Mouse (Mus musculus) liver, embryonic 13.5 days (tissue): Measurements from ENCODE around the gene Cfap206. TPM values are rescaled to one million over a fixed set of nuclear protein-coding genes. Genes with fewer than 3 reads are reported as not detected.
A peak's percentile ranks its signal among the peaks of the same experiment; 100 is the strongest.

Experiments
- ATAC-seq: fragments of 200-750 bp; cut with Nextera tagmentation; 2 replicates; pipeline ENCODE4 v1.8.0; 2017; ENCODE audit warnings: low read depth, mild to moderate bottlenecking, moderate number of reproducible peaks, moderate library complexity
- DNase-seq: peaks from one replicate; pipeline ENCODE4 v3.0.0; 2022
- H3K27ac ChIP-seq: fragments of 300-500 bp; sonication (generic); 2 replicates; pipeline ENCODE4 v1.5.1; 2015; ENCODE audit warnings: moderate library complexity, mild to moderate bottlenecking, inconsistent platforms
- H3K27me3 ChIP-seq: fragments of 300-500 bp; sonication (generic); 2 replicates; pipeline ENCODE4 v1.6.1; 2015; ENCODE audit warnings: mild to moderate bottlenecking, inconsistent platforms
- H3K36me3 ChIP-seq: fragments of 300-500 bp; sonication (generic); 2 replicates; pipeline ENCODE4 v1.6.1; 2015; ENCODE audit warnings: mild to moderate bottlenecking, inconsistent platforms
- H3K4me1 ChIP-seq: fragments of 300-500 bp; sonication (generic); replicated peaks from 2 replicates; pipeline ENCODE4 v1.6.1; 2015; ENCODE audit warnings: inconsistent platforms
- H3K4me2 ChIP-seq: fragments of 300-500 bp; sonication (generic); 2 replicates; pipeline ENCODE4 v1.6.1; 2015; ENCODE audit warnings: inconsistent platforms, mild to moderate bottlenecking, moderate library complexity
- H3K4me3 ChIP-seq: fragments of 300-500 bp; sonication (generic); replicated peaks from 2 replicates; pipeline ENCODE4 v1.5.1; 2015; ENCODE audit warnings: mild to moderate bottlenecking, inconsistent platforms
- H3K9ac ChIP-seq: fragments of 300-500 bp; sonication (generic); 2 replicates; pipeline ENCODE4 v1.6.1; 2015; ENCODE audit warnings: mild to moderate bottlenecking, inconsistent platforms
- H3K9me3 ChIP-seq: fragments of 300-500 bp; sonication (generic); replicated peaks from 2 replicates; pipeline ENCODE4 v1.6.1; 2016; ENCODE audit warnings: inconsistent platforms
- WGBS: fragments of 180-500 bp; shearing (Covaris S2); methylation state at CpG from one replicate; pipeline ENCODE4 v1.1.7; 2015; ENCODE audit not compliant: insufficient replicate concordance; 5-methylcytosine and 5-hydroxymethylcytosine counted together
- polyA plus RNA-seq: library from polyadenylated mRNA; unstranded; fragments of >200 nt; fragmentation: Nextera tagmentation; extraction: Ambion mirVana; gene quantifications from 2 replicates; pipeline ENCODE4 v1.2.1, GENCODE M21; 2015

The Cfap206 gene
- polyA plus RNA-seq, 1 experiment from 2014 or later = not detected

- DNase-seq = no peak
- ATAC-seq = no peak
- H3K9ac ChIP-seq = no peak overlapping the region
- H3K4me3 ChIP-seq = no peak overlapping the region
- no peak overlapping the region for H3K27ac ChIP-seq
- H3K4me2 ChIP-seq = no peak overlapping the region
- no peaks in the 10 kb centered on the region for H3K27me3 ChIP-seq
- 66% methylated on average over 7 of the region's 7 CpGs for WGBS
- H3K4me1 ChIP-seq = no peaks in the 10 kb centered on the region
- H3K36me3 ChIP-seq = no peaks in the 10 kb centered on the region
- peaks cover 6% of the 10 kb centered on the region; the same call in 1 of the 2 replicates for H3K9me3 ChIP-seq
Measured at GRCm38 (mm10) chr4:34720127-34720895, 9.7 kb downstream of the Cfap206 start.

- Histone ChIP-seq H3K27me3 (no peaks in the 10 kb centered on the region), H3K36me3 (no peaks in the 10 kb centered on the region), H3K9me3 (peaks cover 6% of the 10 kb centered on the region; the same call in 1 of the 2 replicates), H3K27ac (no peak overlapping the region), H3K4me1 (no peaks in the 10 kb centered on the region), H3K9ac (no peak overlapping the region), H3K4me2 (no peak overlapping the region), H3K4me3 (no peak overlapping the region)
- DNase-seq = no peak
- 81% methylated on average over 12 of the region's 12 CpGs for WGBS
- ATAC-seq = no peak
Measured at GRCm38 (mm10) chr4:34719421-34719820, 10.6 kb downstream of the Cfap206 start.

GRCm38 (mm10) chr4:34715062-34715461, 14.9 kb downstream of the Cfap206 start:
- Histone ChIP-seq H3K36me3 (no peaks in the 10 kb centered on the region), H3K4me3 (no peak overlapping the region), H3K9me3 (peaks cover 5% of the 10 kb centered on the region; the same call in 1 of the 2 replicates), H3K4me1 (no peaks in the 10 kb centered on the region), H3K27ac (no peak overlapping the region), H3K27me3 (no peaks in the 10 kb centered on the region), H3K4me2 (no peak overlapping the region), H3K9ac (no peak overlapping the region)
- DNase-seq (no peak), ATAC-seq (no peak)
- WGBS = 68% methylated on average over 1 of the region's 1 CpGs

GRCm38 (mm10) chr4:34708127-34708526, 21.9 kb downstream of the Cfap206 start:
- no peak overlapping the region for H3K4me3 ChIP-seq
- ATAC-seq (no peak), DNase-seq (no peak)
- no peaks in the 10 kb centered on the region for H3K27me3 ChIP-seq
- H3K9me3 ChIP-seq = 0 out of 2 replicates have a peak, but pooled peaks cover 3% of the 10 kb centered on the region
- no peak overlapping the region for H3K9ac ChIP-seq
- no peak overlapping the region for H3K27ac ChIP-seq
- no peak overlapping the region for H3K4me2 ChIP-seq
- H3K4me1 ChIP-seq = no peaks in the 10 kb centered on the region
- H3K36me3 ChIP-seq = no peaks in the 10 kb centered on the region
- 66% methylated on average over 3 of the region's 3 CpGs for WGBS

- ATAC-seq (no peak), DNase-seq (no peak)
- 55% methylated on average over 3 of the region's 3 CpGs for WGBS
- no peaks in the 10 kb centered on the region for H3K27me3 ChIP-seq
- H3K27ac ChIP-seq = no peak overlapping the region
- no peak overlapping the region for H3K9ac ChIP-seq
- no peak overlapping the region for H3K4me3 ChIP-seq
- no peak overlapping the region for H3K4me2 ChIP-seq
- H3K4me1 ChIP-seq = no peaks in the 10 kb centered on the region
- no peaks in the 10 kb centered on the region for H3K36me3 ChIP-seq
- H3K9me3 ChIP-seq = 0 out of 2 replicates have a peak, but pooled peaks cover 3% of the 10 kb centered on the region
Measured at GRCm38 (mm10) chr4:34707248-34707647, 22.8 kb downstream of the Cfap206 start.

- no peak overlapping the region for H3K27ac ChIP-seq
- H3K36me3 ChIP-seq = no peaks in the 10 kb centered on the region
- H3K4me2 ChIP-seq = no peak overlapping the region
- no peak overlapping the region for H3K4me3 ChIP-seq
- DNase-seq (no peak), ATAC-seq (no peak)
- H3K27me3 ChIP-seq = no peaks in the 10 kb centered on the region
- no peak overlapping the region for H3K9ac ChIP-seq
- 59% methylated on average over 4 of the region's 4 CpGs for WGBS
- no peaks in the 10 kb centered on the region for H3K9me3 ChIP-seq
- no peaks in the 10 kb centered on the region for H3K4me1 ChIP-seq
Measured at GRCm38 (mm10) chr4:34703029-34703428, 27.0 kb downstream of the Cfap206 start.

GRCm38 (mm10) chr4:34702231-34702630, 27.8 kb downstream of the Cfap206 start:
- Histone ChIP-seq H3K4me3 (no peak overlapping the region), H3K9ac (no peak overlapping the region), H3K27ac (no peak overlapping the region), H3K36me3 (no peaks in the 10 kb centered on the region), H3K4me1 (no peaks in the 10 kb centered on the region), H3K27me3 (no peaks in the 10 kb centered on the region), H3K4me2 (no peak overlapping the region), H3K9me3 (no peaks in the 10 kb centered on the region)
- ATAC-seq = no peak
- DNase-seq = no peak
- 85% methylated on average over 11 of the region's 11 CpGs for WGBS

GRCm38 (mm10) chr4:34701528-34701927, 28.5 kb downstream of the Cfap206 start:
- Histone ChIP-seq H3K27ac (no peak overlapping the region), H3K4me3 (no peak overlapping the region), H3K4me2 (no peak overlapping the region), H3K9me3 (no peaks in the 10 kb centered on the region), H3K27me3 (no peaks in the 10 kb centered on the region), H3K9ac (no peak overlapping the region), H3K36me3 (no peaks in the 10 kb centered on the region), H3K4me1 (no peaks in the 10 kb centered on the region)
- DNase-seq = peak; percentile 42
- 43% methylated on average over 5 of the region's 5 CpGs for WGBS
- ATAC-seq = peak; percentile 43; the same call in 1 of the 2 replicates

GRCm38 (mm10) chr4:34688021-34688420, 42.0 kb downstream of the Cfap206 start:
- Histone ChIP-seq H3K27ac (no peak overlapping the region), H3K4me2 (peak overlapping the region; percentile 32; the same call in 1 of the 2 replicates), H3K9ac (no peak overlapping the region), H3K4me3 (no peak overlapping the region), H3K9me3 (no peaks in the 10 kb centered on the region), H3K27me3 (no peaks in the 10 kb centered on the region), H3K4me1 (peaks cover 24% of the 10 kb centered on the region), H3K36me3 (no peaks in the 10 kb centered on the region)
- no peak for DNase-seq
- ATAC-seq = no peak
- WGBS = 66% methylated on average over 3 of the region's 3 CpGs

GRCm38 (mm10) chr4:34686874-34687567, 43.0 kb downstream of the Cfap206 start, which contains the start of gene Slc35a1:
Slc35a1 (minus strand) TSS chr4:34687438.
- Histone ChIP-seq H3K27me3 (no peaks in the 10 kb centered on the region), H3K9ac (peak within 1 kb of the TSS; percentile 91), H3K36me3 (peaks cover 2% of the 10 kb centered on the region; the same call in 1 of the 2 replicates), H3K4me2 (peak within 1 kb of the TSS; percentile 80), H3K4me3 (peak within 1 kb of the TSS; percentile 92), H3K27ac (peak within 1 kb of the TSS; percentile 85), H3K9me3 (no peaks in the 10 kb centered on the region), H3K4me1 (peaks cover 24% of the 10 kb centered on the region)
- peak; percentile 92 for ATAC-seq
- WGBS = under 1% methylated on average over 65 of the region's 65 CpGs
- DNase-seq = peak; percentile 84

GRCm38 (mm10) chr4:34680530-34680929, 49.5 kb downstream of the Cfap206 start:
- H3K27ac ChIP-seq = no peak overlapping the region
- ATAC-seq = no peak
- no peak overlapping the region for H3K9ac ChIP-seq
- DNase-seq = no peak
- H3K36me3 ChIP-seq = peaks cover 18% of the 10 kb centered on the region
- H3K27me3 ChIP-seq = no peaks in the 10 kb centered on the region
- peaks cover 7% of the 10 kb centered on the region for H3K4me1 ChIP-seq
- WGBS = 83% methylated on average over 5 of the region's 5 CpGs
- H3K4me2 ChIP-seq = no peak overlapping the region
- no peaks in the 10 kb centered on the region for H3K9me3 ChIP-seq
- H3K4me3 ChIP-seq = no peak overlapping the region
